Mouse (Mus musculus) testis, postnatal 10 days (tissue): ENCODE results near the gene Gm10563.

Source experiments
- DNase-seq: peaks from one replicate; pipeline ENCODE4 v3.0.0; 2021; ENCODE audit warnings: low spot score

Gene Gm10563

DNA sequence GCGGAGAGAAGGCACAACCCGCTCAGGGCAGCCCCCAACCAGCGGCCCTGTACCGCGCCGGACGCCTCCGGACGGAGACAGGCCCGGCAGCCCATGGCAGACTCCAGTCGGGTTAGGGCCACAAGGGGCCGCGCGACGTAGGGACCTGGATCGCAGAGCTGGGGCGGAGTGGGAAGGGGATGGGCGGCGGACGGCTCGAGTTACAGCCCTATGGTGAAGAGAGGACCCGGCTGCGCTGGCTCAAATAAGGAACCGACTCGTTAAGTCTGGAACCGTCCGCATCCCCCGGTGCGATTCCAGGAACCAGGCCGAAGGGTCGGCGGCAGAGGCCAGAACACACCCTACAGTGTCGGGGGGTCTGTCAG, 7.9 kb upstream of the Gm10563 start, which contains the start of gene Mmp23:
Gene Mmp23 (minus strand): TSS at position 299 of the 365 bp plus-strand sequence.
- peak; percentile 73 for DNase-seq

DNA sequence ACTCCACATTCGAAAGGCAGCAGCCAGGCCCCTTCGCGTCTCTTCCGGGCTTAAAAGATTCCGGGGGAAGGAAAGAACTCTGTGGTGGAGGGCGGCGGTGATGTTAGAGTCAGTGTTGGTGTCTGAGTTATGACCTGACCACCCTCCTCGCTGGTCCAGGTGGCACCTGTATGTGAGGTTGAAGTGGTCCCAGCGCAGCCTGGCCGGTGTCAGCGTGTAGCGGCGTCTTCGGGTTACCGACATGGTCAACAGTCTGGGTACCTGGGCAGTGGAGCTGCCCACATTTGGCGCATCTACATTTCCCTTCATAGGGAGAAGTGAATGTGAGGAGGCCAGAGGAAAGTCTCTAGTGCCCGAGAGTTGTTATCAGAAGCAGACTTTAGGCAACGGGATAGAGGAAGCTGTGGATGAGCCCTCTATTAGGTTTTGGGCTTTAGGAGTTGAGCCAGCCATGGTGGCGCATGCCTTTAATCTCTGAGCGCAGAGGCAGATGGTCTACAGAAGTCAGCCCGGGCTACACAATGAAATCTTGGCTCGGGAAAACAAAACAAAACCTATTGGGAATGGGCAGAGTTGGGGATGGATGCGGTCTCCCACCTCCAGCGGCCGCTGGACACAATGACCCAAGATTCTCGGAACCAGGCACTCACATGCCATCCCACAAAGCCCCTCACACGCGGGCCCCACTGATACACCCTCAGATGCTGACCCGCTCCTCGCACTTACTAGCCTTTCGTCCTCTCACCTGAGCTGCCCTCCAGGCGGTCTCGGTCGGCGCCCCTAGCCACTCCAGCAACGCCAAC, 7.3 kb upstream of the Gm10563 start:
- DNase-seq, result no peak

DNA sequence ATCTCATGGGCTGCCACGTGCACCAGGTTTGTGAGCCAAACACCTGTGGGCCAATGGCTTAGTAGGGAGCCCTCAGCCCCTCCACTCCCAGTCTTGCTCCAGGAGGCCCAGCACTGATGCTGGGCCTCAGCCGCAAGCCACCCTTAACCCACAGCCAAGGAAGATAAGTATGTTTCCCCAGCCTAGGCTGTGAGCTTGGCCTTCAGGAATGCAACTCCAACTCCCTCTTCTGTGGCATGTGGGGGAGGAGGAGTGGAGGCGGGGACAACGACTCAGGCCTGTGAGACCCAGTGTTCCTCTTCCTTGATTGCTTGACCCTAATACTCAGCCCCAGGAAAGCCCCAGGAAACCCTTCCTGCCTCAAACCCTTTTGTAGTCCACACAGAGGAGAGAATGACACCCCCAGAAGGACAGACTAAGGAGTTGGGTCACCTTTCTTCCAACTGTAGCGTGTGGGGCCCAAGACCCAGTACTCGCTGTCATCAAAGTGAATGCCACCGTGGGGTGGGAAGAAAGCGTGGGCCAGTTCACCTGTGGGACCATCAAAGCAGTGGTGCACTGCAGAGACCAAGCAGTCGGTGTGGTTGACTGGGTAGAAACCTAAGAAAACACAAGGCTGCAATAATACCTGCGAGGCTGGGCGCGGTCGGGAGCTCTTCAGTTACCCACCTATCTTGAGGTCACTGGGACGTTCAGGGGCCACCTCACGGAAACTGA, 6.5 kb upstream of the Gm10563 start:
- peak; percentile 77 for DNase-seq

DNA sequence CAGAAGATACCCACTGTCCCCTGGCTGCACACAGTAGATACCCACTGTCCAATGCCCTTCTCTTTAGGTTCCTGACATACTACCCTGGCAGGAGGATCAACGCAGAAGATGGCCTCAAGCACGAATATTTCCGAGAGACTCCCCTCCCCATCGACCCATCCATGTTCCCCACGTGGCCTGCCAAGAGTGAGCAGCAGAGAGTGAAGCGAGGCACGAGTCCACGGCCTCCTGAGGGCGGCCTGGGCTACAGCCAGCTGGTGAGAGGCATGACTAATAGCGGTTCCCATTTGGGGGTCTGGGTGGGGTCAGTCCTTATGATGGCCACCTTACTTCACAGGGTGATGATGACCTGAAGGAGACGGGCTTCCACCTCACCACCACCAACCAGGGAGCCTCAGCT, 4.1 kb upstream of the Gm10563 start:
- no peak for DNase-seq

DNA sequence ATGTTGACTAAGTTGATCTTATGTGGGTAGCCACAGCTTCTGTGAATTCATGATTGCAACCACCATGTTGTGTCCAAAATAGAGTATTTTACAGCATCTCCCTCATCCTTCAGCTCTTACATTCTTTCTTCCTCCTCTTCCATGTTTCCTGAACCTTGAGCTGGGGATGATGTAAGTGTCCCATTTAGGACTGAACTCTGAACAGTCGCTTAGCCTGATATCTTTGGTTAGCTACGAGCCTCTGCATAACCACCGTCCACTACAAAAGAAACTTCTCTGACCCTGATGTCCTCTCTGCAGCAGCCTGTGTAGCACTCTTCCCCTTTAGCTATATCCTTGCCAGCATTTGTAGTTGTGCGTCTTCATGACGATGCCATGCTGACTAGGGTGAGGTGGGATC, 513 bp upstream of the Gm10563 start:
- no peak for DNase-seq

DNA sequence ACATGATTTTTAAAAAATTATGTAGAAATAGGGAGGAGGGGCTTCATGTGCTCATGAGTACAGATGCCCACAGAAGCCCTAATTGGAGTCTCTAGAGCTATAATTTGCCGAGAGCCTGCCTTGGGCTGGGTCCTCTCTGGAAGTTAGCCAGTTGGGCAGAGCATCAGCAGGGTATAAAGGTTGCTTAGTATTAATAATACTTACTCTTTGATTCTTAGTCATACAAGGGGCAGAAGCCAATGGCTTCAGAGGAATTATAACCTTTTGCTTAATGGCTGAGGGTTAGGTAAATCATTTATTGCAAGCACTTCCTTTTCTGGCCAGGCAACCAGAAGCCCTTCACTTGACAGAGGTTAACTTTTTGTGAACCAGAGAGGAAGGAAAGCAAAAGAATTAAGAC, 1.7 kb downstream of the Gm10563 start:
- DNase-seq, result no peak

DNA sequence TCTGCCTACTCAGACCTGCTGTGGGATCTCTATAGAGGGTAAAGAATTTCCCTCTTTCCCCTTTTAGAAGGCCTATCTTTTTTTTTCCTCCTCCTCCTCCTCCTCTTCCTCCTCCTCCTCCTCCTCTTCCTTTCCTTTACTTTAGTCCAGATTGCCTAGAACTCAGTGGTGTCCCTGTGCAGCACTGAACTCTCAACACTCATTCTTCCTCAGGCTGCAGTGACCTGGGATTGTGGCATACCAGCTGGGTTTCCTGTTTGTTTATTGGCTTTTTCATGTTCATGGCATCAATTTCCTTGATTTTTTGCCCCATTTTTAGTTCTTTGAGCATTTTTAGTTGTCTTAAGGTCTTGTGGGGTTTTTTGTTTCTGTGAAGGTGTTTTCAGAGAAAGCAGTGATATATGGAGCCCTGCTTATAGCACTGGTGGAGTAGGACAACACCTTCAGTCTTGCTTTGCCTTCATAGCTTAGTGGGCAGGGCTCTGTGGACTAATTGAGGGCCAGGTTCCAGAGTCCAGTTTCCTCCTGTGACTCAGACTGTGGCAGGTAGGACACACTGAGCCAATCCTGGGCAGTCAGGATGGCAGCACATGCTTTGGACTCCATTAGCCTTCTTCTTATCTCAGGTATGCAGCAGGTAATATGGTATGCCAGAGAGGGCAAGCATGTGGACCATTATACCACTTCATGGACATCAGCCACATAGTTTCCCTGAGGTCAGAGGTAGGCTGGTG, 9.3 kb downstream of the Gm10563 start:
- no peak for DNase-seq

DNA sequence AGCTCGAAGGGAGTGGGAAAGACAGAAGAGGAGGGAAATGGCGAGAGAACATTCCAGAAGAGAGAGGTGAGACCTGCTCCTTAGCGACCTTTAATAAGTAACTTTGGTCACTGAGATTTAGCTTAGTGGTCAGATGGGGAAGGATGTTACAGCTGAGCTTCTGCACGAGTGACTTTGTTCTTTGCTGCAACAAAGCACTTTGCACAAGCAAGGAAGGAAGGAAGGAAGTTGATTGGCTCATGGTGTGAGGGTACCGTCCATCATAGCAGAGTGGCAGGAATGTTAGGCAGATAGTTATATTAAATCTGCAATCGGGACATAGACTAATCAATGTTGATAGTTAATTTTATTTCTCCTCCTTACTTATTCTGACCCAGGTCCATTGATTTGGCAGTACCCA, 14.9 kb downstream of the Gm10563 start:
- no peak for DNase-seq

DNA sequence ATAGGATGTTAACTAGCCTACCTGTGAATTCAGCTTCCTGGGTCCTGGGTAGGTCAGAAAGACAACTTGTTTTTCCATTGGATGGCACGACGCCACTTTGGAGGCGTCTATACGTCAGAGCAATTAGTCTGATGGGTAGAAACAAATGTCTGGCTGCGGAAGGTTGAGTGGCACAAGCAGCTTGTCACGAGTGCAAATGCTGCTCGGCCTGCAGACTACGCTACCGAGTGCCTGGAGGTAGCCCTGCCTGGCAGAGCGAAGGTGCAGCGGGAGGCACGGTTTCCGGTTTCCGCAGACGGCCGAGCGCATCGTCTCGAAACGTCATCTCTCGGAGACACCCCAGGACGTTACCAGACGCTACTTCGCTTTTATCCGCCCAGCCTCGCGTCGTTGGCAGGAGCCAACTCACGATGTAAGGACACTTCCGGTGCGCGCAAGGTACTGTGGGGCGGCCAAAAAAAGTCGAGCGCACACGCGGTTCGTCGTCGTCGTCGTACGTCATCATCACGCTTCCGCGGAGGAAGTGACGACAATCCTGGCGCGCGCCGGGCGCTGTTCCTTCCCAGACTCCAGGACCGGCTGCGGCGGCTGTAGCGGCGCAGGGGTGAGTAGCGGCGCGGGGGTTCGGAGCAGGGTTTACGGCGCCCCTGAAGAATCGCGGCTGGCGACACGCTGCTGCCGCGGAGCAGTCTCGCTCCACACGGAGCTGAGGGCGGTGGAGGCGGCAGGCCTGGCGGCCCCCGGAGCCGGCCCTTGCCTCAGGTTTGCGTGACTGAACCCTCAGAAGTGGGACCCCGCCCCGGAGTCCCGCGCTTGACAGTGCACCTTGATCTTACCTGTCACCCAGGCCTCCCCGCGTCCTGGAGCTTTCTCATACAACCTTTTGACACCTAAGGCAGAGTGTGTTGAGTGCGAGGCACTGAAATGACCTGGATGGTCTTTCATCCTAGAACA, 20.6 kb downstream of the Gm10563 start, which contains the start of gene Cdk11b:
Gene Cdk11b (plus strand): TSS at position 517 of the 954 bp plus-strand sequence.
- peak; percentile 95 for DNase-seq

DNA sequence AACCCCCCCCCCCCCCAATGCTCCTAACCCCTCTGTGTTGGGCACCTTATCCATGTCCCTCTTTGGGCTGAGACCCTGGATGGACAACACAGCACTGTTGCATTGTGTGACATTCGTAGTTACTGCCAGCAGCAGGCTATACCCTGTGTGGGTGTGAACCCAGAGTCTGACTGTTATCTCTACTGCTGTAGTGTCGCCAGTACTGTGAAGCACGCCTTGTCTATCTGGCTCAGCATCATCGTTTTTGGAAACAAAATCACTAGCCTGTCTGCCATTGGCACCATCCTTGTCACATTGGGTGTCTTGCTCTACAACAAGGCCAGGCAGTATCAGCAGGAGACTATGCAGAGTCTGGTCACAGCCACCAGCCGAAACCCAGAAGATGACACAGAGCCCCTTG, 26.9 kb downstream of the Gm10563 start:
- DNase-seq, result no peak

DNA sequence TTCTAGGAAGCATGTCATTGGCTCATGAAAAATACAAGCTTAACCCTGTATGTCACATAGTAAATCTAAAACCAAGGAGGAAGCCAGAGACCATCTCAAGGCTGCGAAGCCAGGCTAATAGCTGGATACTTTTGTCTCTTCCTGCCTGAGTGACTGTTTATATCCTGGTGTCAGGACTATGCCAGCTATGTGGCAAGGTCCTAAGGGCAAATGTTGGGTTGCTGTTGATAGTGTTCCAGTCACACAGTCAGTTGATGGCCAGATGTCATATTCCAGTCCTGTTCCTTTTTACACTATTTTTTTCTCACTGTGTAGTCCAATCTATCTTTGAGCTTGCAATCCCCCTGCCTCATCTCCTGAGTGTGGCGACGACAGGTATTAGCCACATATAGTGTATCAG, 31.9 kb downstream of the Gm10563 start:
- no peak for DNase-seq

DNA sequence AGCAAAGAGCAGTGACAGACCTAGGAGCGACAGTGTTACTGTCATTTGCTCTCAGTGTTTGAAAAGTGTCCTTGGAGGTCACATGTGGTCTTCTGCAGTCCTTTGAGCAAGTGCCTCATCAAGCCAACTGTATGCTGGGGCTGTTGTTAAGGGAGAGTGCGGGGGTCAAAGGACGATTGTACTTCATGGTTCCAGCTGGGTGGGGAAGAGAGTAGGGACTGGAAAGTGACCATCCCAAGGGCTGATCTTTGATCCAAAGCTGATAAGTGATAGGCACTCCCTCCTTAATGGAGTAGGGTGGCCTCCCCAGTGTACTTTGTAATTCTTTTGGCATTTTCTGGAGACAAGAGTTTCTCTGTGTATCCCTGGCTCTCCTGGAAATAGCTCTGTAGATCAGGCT, 33.3 kb downstream of the Gm10563 start:
- DNase-seq, result no peak

DNA sequence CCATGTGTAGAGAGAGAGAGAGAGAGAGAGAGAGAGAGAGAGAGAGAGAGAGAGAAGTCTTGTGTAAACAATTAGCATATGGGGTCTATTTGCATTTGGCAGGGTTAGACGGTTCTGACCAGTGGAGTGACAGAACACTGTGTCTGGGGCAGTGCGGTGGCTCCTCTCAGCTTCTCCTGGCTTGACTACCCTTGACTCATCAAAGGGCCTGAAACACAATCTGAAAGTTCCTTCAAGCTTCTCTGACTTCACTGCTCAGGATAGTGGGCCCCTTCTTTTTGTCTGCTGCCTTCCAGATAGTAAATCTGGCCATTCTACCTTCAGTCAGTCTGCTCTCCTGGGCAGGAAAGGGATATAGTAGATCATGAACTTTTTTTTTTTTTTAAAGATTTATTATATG, 38.4 kb downstream of the Gm10563 start:
- DNase-seq, result no peak

DNA sequence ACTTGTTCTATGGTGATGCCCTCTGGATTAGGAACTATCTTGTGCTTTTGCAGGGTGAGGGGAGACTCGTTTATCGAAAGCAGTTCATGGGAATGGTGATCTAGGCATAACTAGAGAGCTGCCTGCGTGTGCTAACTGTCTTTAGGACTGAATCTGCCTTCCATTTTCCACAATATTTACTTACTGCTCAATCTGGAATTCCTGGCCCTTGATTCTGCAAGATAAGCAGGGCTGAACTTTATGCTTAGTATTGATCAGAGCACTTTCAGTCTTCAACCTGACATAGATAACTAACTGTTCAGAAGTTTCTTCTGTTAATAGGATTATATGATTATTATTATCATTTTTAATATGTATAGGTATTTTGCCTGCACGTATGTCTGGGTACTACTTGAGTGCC, 40.1 kb downstream of the Gm10563 start:
- no peak for DNase-seq

DNA sequence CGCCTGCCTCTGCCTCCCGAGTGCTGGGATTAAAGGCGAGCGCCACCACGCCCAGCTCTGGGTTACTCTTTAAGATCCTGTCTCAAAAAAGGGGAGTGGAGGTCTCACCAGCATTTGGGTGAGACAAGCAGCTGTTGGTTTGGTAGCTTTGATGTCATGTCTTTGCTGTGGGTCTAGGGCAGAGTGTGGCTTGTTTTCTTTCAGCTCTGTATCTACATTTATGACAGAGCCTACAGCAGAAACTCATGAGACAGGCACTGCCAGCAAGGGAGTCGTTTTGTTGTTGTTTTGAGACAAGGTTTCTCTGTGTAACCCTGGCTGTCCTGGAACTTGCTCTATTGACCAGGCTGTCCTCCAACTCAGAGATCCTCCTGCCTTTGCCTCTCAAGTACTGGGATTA, 41.4 kb downstream of the Gm10563 start:
- DNase-seq, result no peak

DNA sequence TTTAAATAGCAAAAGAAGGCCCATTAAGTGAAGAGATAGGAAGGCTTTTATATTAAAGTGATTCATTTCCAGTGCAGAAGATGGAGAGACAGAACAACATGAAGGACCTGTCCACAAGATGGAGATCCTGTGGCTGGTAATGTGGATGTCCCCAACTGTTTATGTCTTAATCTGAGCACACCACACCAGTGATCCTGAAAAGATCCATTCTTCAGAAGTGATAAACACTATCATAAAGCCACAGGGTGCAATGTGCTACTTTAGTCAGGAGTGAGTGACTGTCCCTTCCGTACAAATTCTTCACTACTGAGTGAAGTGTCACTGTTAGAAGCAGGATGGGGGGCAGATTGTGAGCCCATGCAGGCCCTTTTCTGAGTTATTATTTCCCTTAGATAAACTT, 42.5 kb downstream of the Gm10563 start:
- DNase-seq, result no peak

DNA sequence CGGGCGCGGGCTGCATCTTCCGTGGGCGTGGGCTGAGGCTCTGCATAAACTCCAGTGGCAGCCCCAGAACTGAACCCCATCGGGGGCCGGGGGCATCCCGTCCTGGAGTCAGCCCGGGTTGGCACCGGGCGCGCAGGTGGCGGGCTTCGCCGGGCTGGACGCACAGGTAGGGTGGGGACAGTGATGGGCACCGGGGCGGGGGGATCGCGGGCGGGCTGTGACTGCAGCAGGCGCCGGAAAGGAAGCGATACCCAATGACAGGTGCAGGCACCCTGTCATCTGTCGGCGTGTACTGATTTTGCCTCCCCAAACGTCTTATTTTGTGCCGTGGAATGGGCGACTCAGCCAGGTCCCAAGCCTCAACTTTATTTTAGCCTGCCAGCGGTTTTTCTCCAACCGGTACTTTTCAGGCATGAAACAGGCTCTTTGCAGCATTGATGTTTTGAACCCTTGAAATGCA, 43.2 kb downstream of the Gm10563 start:
- DNase-seq, result no peak

DNA sequence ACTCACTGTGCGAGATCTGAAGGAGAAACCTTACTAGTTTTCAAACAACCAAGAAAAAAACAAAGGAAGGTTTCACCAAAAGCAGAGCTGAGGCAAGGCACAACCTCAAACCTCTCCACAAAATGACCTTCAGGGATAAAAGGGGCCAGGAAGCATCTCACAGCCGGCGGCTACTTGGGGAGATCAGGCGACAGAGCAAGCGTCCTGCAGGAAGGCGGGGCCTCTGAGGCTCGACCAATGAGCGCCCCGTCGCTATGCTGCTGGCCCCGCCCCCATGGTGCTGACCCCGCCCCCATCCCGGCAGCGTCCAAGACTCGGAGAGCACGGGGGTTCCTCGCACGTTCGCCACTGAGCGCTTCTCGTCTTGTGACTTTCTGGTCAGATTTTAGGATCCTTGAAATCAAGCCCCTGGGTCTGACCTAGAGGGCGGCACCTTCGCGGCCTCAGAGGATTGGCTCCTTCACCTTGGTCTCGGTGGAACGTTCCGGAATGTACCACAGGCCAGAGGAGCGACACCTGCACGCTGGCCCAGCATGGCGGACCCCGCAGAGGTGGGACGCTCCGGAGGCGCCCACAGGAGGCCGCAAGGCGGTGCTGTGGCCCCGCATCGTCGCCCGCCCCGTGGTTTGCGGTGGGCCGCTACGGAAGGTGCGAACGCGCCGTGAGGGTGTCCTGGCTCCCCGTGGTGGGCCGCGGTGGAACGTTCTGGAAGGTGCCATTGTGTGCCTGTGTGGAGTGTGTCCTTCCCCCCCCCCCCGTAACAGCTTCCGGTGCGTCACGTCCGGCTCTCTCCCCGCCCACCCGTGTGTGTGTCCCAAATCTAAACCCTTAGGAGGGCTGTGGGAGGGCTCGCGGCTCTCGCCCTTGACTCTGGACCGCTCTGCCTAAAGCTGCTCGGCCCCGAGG, 43.9 kb downstream of the Gm10563 start, which contains the start of gene Slc35e2:
Gene Slc35e2 (plus strand): TSS at position 326 of the 906 bp plus-strand sequence.
- peak; percentile 98 for DNase-seq

DNA sequence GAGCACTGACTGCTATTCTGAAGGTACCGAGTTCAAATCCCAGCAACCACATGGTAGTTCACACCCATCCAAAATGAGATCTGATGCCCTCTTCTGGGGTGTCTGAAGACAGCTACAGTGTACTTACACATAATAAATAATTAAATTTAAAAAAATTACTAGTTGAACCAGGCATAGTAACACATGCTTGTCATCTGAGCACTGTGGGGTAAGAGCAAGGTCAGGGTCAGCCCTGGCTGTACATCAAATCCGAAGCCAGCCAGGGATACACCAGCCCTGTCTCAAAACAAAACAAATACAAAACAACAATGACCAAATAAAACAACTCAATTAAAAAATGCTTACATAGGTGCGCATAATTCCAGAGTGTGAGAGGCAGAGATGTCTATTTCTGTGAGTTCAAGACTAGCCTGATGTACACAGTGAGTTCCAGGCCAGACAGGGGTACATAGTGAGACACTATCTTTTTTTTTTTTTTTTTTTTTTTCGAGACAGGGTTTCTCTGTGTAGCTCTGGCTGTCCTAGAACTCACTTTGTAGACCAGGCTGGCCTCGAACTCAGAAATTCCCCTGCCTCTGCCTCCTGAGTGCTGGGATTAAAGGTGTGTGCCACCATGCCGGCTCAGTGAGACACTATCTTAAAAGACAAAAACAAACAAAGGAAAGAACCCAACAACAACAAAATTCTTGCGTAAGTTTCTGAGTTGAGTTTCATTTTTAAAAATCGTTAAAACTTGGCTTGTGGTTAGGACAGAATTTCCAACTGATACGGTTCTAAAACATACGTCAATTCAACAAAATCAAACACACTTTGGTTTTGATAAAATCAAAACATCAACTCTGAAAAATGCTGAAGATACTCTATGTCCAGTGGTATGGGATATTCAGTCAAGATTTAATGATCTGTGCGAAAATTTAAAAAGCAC, 45.0 kb downstream of the Gm10563 start:
- DNase-seq, result no peak
